Mouse (Mus musculus): ENCODE measurements around the gene Dchs2. TPM values are rescaled to one million over a fixed set of nuclear protein-coding genes. Genes with fewer than 3 reads are reported as not detected.

Dchs2 gene
- total and polyA plus RNA-seq, 3 experiments, result not detected

GRCm38 (mm10) chr3:83097586-83097985 is 30.2 kb upstream of the Dchs2 start:
- in situ Hi-C loops (cut with MboI; ENCODE audit: low pct_ligation_motif_present, low pct_unique_long_range_greater_than_20kb, low sequenced_read_pairs) (no loop called here), dilution Hi-C loops (cut with MboI; ENCODE audit: extremely low pct_ligation_motif_present, extremely low pct_unique_long_range_greater_than_20kb, low sequenced_read_pairs) (no loop called here)
- Histone ChIP-seq H3K79me2 (replicated peaks; ENCODE audit: control insufficient read depth, extremely low read depth, insufficient read depth, poor library complexity, severe bottlenecking) (no peaks in the 10 kb centered on the region), H3K36me3 (replicated peaks in 1 of 2; ENCODE audit: control insufficient read depth in 1 of 2, insufficient read depth in 1 of 2, low read length in 1 of 2) (no peaks in the 10 kb centered on the region), H3K4me3 (replicated peaks in 1 of 3; ENCODE audit: low read depth in 2 of 3, low read length in 2 of 3, poor library complexity in 1 of 3) (no peak overlapping the region), H3K27ac (ENCODE audit: insufficient read depth, low read depth) (no peak overlapping the region), H3K4me2 (ENCODE audit: insufficient read depth, low read depth, poor library complexity, severe bottlenecking) (peak overlapping the region; percentile 22; the same call in 1 of the 2 replicates), H3K9ac (ENCODE audit: insufficient read depth, low read depth) (no peak overlapping the region), H3K4me1 (ENCODE audit: control insufficient read depth in 1 of 2, insufficient read depth in 2 of 2) (no peaks in the 10 kb centered on the region), H3K27me3 (replicated peaks) (peaks cover 6% of the 10 kb centered on the region), H3K9me3 (replicated peaks; ENCODE audit: low read length) (no peaks in the 10 kb centered on the region)
- TF ChIP-seq IRF4 (IDR thresholded peaks at IDR 0.05; ENCODE audit: low read depth, low read length) (0 out of 2 replicates have a peak, but pooled peaks have one; percentile 29), ETS1 (conservative IDR thresholded peaks at IDR 0.05; ENCODE audit: low read depth, low read length) (no peak)
- peak; percentile 13 for DNase-seq (ENCODE audit: extremely low read depth)

DNA sequence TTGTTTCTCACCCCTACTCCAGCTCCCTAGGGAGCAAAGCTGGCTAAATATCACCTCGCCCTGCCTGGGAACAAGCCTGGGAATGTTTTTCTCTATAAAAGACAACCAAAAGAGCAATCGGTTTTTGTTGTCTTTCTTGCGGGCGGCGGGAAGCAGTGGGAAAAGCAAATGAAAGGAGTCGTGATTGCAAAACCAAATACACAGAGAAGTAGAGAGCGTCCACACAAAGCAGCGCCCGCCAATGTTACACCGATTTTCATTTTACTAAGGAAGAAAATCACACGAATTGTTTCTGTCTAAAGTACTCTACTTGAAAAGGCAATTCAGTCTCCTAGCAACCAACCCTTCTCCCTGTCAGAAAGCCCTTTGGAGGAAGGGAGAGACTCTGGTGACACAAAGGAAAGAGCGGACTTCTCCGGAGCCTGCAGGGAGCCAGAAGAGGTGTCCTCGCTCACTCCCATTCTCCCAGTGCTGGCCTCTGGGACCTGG is 29.2 kb upstream of the Dchs2 start:
- dilution Hi-C loops (cut with MboI; ENCODE audit: extremely low pct_ligation_motif_present, extremely low pct_unique_long_range_greater_than_20kb, low sequenced_read_pairs), result no loop called here
- in situ Hi-C loops (cut with MboI; ENCODE audit: low pct_ligation_motif_present, low pct_unique_long_range_greater_than_20kb, low sequenced_read_pairs), result no loop called here
- Histone ChIP-seq H3K4me2 (ENCODE audit: insufficient read depth, low read depth, poor library complexity, severe bottlenecking) (no peak overlapping the region), H3K9ac (ENCODE audit: insufficient read depth, low read depth) (no peak overlapping the region), H3K9me3 (replicated peaks; ENCODE audit: low read length) (no peaks in the 10 kb centered on the region), H3K4me1 (ENCODE audit: control insufficient read depth in 1 of 2, insufficient read depth in 2 of 2) (no peaks in the 10 kb centered on the region), H3K4me3 (replicated peaks in 1 of 3; ENCODE audit: low read depth in 2 of 3, low read length in 2 of 3, poor library complexity in 1 of 3) (no peak overlapping the region), H3K27me3 (replicated peaks) (peaks cover 6% of the 10 kb centered on the region), H3K27ac (ENCODE audit: insufficient read depth, low read depth) (no peak overlapping the region), H3K36me3 (replicated peaks in 1 of 2; ENCODE audit: control insufficient read depth in 1 of 2, insufficient read depth in 1 of 2, low read length in 1 of 2) (no peaks in the 10 kb centered on the region), H3K79me2 (replicated peaks; ENCODE audit: control insufficient read depth, extremely low read depth, insufficient read depth, poor library complexity, severe bottlenecking) (no peaks in the 10 kb centered on the region)
- DNase-seq (ENCODE audit: extremely low read depth), result no peak
- TF ChIP-seq ETS1 (conservative IDR thresholded peaks at IDR 0.05; ENCODE audit: low read depth, low read length) (no peak), SMC3 (IDR thresholded peaks at IDR 0.05; ENCODE audit: low read depth, low read length) (no peak), TBP (conservative IDR thresholded peaks at IDR 0.05; ENCODE audit: low read depth, low read length) (no peak), MEF2A (IDR thresholded peaks at IDR 0.05; ENCODE audit: borderline replicate concordance, low read depth, low read length) (no peak)

- peaks cover under 1% of the 10 kb centered on the region for H3K9me3 ChIP-seq (replicated peaks; ENCODE audit: low read length)
- no peak overlapping the region for H3K27ac ChIP-seq (ENCODE audit: insufficient read depth, low read depth)
- TF ChIP-seq UBTF (IDR thresholded peaks at IDR 0.05; ENCODE audit: low read depth, low read length), result no peak
- TF ChIP-seq BHLHE40 (IDR thresholded peaks at IDR 0.05; ENCODE audit: low read depth, low read length), result no peak
- TF ChIP-seq KAT2A (IDR thresholded peaks at IDR 0.05; ENCODE audit: insufficient replicate concordance, low read length), result no peak
- no peak for TF ChIP-seq EP300 (IDR thresholded peaks at IDR 0.05; ENCODE audit: low read length)
- no peak for TF ChIP-seq POLR2A (IDR thresholded peaks at IDR 0.05; ENCODE audit: low read depth, low read length)
- no peak for TF ChIP-seq NELFE (IDR thresholded peaks at IDR 0.05; ENCODE audit: low read depth, low read length)
- TF ChIP-seq TCF12 (IDR thresholded peaks at IDR 0.05; ENCODE audit: low read depth, low read length), result no peak
- no peak for TF ChIP-seq RAD21 (IDR thresholded peaks at IDR 0.05; ENCODE audit: low read depth, low read length)
- no peak for TF ChIP-seq IRF4 (IDR thresholded peaks at IDR 0.05; ENCODE audit: low read depth, low read length)
- TF ChIP-seq ETS1 (conservative IDR thresholded peaks at IDR 0.05; ENCODE audit: low read depth, low read length), result no peak
- TF ChIP-seq CHD1 (IDR thresholded peaks at IDR 0.05; ENCODE audit: low read depth, low read length), result no peak
- TF ChIP-seq JUN (IDR thresholded peaks at IDR 0.05; ENCODE audit: insufficient read depth, low read depth, low read length), result no peak
- no peak for TF ChIP-seq SIN3A (IDR thresholded peaks at IDR 0.05; ENCODE audit: low read length)
- no peak for TF ChIP-seq MAX (IDR thresholded peaks at IDR 0.05; ENCODE audit: low read length)
- no peak for TF ChIP-seq TBP (conservative IDR thresholded peaks at IDR 0.05; ENCODE audit: low read depth, low read length)
- TF ChIP-seq ZNF384 (IDR thresholded peaks at IDR 0.05; ENCODE audit: low read depth, low read length), result no peak
- no peak for TF ChIP-seq ZKSCAN1 (IDR thresholded peaks at IDR 0.05; ENCODE audit: borderline replicate concordance, low read depth, low read length)
- TF ChIP-seq NRF1 (IDR thresholded peaks at IDR 0.05; ENCODE audit: low read depth, low read length), result no peak
- no peak for TF ChIP-seq GABPA (IDR thresholded peaks at IDR 0.05; ENCODE audit: insufficient replicate concordance, low read depth, low read length)
- H3K79me2 ChIP-seq (replicated peaks; ENCODE audit: control insufficient read depth, extremely low read depth, insufficient read depth, poor library complexity, severe bottlenecking), result no peaks in the 10 kb centered on the region
- peaks cover 6% of the 10 kb centered on the region for H3K27me3 ChIP-seq (replicated peaks)
- H3K4me3 ChIP-seq (replicated peaks in 1 of 3; ENCODE audit: low read depth in 2 of 3, low read length in 2 of 3, poor library complexity in 1 of 3), result no peak overlapping the region
- no peak for DNase-seq (ENCODE audit: extremely low read depth)
- no peak overlapping the region for H3K9ac ChIP-seq (ENCODE audit: insufficient read depth, low read depth)
- dilution Hi-C loops (cut with MboI; ENCODE audit: extremely low pct_ligation_motif_present, extremely low pct_unique_long_range_greater_than_20kb, low sequenced_read_pairs) (no loop called here), in situ Hi-C loops (cut with MboI; ENCODE audit: low pct_ligation_motif_present, low pct_unique_long_range_greater_than_20kb, low sequenced_read_pairs) (no loop called here)
- no peak overlapping the region for H3K4me2 ChIP-seq (ENCODE audit: insufficient read depth, low read depth, poor library complexity, severe bottlenecking)
- H3K36me3 ChIP-seq (replicated peaks in 1 of 2; ENCODE audit: control insufficient read depth in 1 of 2, insufficient read depth in 1 of 2, low read length in 1 of 2), result no peaks in the 10 kb centered on the region
- no peaks in the 10 kb centered on the region for H3K4me1 ChIP-seq (ENCODE audit: control insufficient read depth in 1 of 2, insufficient read depth in 2 of 2)
Observed at GRCm38 (mm10) chr3:83099139-83099538, 28.6 kb upstream of the Dchs2 start.

All from CH12.LX (cell line).